Mouse (Mus musculus): ENCODE data around the gene Gmds. TPM values are rescaled to one million over a fixed set of nuclear protein-coding genes. Genes with fewer than 3 reads are reported as not detected.
A peak's percentile ranks its signal among the peaks of the same experiment; 100 is the strongest.

The Gmds gene
- polyA plus RNA-seq, 1 experiment from 2014 or later, result 41.0 TPM

DNA sequence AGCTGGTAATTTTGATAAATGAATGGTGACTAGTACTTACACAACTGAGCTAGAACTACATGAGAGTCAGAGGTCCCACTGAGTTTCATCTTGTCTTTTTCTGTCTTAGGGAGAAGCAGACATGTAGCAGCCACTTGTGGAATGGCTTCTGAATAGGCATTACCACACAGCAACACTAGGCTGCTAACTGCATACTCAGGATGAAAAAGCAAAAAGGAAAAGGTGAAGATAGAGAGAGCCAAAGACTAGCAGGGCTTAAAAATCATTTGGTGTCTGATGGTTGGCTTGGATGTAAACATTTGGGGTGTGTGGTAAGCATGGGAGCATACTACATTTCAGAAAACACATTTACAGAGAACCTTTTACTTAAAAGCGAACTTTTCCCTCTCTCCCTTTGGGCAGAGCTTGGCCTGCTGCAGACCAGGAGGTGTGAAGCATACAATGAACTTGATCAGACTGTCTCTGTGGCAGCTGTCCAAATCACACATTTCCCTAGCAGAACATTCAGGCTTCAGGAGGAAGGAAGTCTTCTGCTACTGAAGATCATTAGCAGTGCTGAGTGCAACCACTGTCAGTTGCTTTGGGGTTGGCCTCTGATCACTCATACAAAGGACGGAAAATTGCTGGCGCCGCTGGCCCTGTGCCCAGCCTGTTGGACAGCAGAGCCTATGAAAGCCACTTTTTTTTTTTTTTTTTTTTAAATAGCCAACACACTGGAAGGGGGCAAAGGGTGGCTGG is 319.9 kb downstream of the Gmds start:
- H3K4me1 ChIP-seq, result peaks cover 9% of the 10 kb centered on the region
- H3K36me3 ChIP-seq, result no peaks in the 10 kb centered on the region
- no peak overlapping the region for H3K4me3 ChIP-seq
- H3K27ac ChIP-seq, result no peak overlapping the region; the same call in 1 of the 2 replicates
- H3K9me3 ChIP-seq, result no peaks in the 10 kb centered on the region
- no peak; the same call in 1 of the 2 replicates for ATAC-seq (ENCODE audit: insufficient number of reproducible peaks, insufficient read depth, low FRiP score, low TSS enrichment, low read depth)
- WGBS, result 51% methylated on average over 4 of the region's 4 CpGs
- no peaks in the 10 kb centered on the region for H3K27me3 ChIP-seq
- H3K4me2 ChIP-seq, result no peak overlapping the region
- no peak overlapping the region for H3K9ac ChIP-seq

DNA sequence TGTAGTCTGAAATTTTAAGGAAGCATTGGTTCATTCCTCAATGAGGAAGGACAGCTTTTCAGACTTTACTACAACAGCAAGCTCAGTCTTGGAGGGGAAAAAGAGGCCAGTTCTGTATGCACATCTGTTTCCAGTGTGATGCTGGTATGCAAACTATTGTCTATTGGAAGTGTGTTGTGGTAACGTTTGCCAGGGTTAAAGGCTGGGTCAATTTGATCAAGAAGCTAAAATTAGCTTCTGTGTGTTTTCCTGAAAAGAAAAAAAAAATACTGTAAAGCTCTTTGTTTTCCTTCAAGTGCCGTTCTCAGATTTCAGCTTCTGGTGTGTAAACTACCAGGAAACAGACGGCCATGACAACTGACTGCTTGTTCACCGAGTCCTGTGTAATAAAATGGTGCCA is 329.7 kb downstream of the Gmds start:
- H3K4me1 ChIP-seq, result peaks cover 14% of the 10 kb centered on the region
- H3K36me3 ChIP-seq, result no peaks in the 10 kb centered on the region
- no peaks in the 10 kb centered on the region for H3K27me3 ChIP-seq
- peak overlapping the region; percentile 83 for H3K27ac ChIP-seq
- H3K4me2 ChIP-seq, result peak overlapping the region; percentile 44; the same call in 1 of the 2 replicates
- 4% methylated on average over 4 of the region's 4 CpGs for WGBS
- no peak for ATAC-seq (ENCODE audit: insufficient number of reproducible peaks, insufficient read depth, low FRiP score, low TSS enrichment, low read depth)
- H3K4me3 ChIP-seq, result no peak overlapping the region
- no peaks in the 10 kb centered on the region for H3K9me3 ChIP-seq
- H3K9ac ChIP-seq, result no peak overlapping the region

DNA sequence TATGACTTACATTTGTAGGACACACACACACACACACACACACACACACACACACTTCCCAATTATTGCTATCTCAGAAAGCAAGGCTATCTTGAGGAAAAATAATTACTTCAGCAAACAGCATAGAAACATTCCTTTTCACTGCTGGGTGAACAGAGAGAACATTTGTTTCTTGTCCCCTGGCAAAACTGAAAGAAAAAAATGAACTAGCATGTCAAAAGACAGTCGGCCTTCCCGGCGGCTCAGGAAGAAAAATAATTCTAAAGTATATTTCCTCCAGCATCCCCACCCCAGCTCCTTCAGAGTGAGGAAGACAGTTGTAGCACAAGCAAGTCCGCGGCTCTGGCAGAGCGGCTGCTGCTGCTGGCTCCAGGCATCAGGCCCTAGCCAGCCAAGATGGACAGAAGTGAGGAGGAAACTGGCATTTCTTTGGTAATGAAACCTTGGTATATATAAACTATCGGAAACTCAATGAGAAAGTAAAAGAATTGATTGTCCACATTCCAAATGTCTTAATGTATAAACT is 330.4 kb downstream of the Gmds start:
- Histone ChIP-seq H3K9ac (no peak overlapping the region), H3K4me2 (peak overlapping the region; percentile 44), H3K4me1 (peaks cover 14% of the 10 kb centered on the region), H3K4me3 (no peak overlapping the region), H3K27ac (peak overlapping the region; percentile 83), H3K9me3 (no peaks in the 10 kb centered on the region), H3K36me3 (no peaks in the 10 kb centered on the region), H3K27me3 (no peaks in the 10 kb centered on the region)
- ATAC-seq (ENCODE audit: insufficient number of reproducible peaks, insufficient read depth, low FRiP score, low TSS enrichment, low read depth), result no peak
- 13% methylated on average over 7 of the region's 7 CpGs for WGBS

DNA sequence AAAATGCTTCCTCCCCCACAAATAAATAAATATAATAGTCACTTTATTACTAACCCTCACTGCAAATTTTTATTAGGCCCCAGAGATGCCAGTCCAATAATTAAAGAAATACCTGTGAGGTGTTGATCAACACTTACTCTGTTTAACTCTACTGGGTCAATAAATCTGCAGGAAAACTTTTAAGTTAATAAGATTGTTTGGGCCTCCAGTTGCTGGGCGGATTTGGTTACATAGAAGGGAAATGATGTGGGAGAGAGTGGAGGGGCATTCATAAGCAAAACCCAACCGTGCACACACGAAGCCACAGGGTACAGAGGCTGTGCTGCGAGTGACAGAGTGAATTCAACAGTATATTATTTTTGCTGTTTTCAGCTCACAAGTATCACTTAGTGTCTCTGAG is 345.1 kb downstream of the Gmds start:
- WGBS, result 38% methylated on average over 4 of the region's 4 CpGs
- no peak for ATAC-seq (ENCODE audit: insufficient number of reproducible peaks, insufficient read depth, low FRiP score, low TSS enrichment, low read depth)

DNA sequence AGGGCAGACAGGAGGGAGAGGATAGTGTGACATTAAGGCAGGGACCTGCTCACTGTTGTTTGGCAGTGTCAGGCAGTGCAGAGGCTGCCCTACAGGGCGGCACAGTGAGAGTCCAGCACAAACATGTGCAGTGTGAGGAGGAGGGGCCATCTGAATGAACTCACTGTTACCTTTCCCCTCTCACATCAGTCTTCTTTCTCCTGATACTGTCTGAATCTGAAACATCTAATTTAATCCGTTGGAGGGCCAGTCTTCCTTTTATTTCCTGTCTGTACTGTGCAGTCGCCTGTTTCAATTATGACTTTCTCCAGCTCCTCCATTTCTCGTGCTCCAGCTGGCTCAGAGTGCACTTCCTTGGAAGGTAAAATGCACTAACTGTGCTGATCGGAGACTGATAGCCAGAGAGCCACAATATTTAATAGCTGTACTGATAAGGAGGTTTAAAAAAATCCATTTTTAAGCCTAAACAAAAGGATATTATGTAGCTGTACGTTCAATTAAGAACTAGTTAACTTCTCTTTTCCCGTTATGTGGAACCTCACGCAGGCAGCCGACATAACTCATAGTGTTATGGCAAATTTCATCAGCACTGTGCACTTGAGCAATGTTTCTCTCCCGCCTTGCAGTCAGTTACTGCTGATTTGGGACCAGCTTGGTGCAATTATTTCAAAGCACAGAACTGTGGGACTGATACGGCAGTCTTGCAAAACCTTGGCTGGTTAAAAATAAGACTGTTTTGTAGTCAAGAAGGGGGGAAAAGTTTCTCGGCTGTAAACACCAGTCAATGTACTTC is 345.9 kb downstream of the Gmds start:
- peak overlapping the region; percentile 21; the same call in 1 of the 2 replicates for H3K9ac ChIP-seq
- H3K4me3 ChIP-seq, result no peak overlapping the region
- H3K27ac ChIP-seq, result peak overlapping the region; percentile 48
- H3K4me1 ChIP-seq, result peaks cover 17% of the 10 kb centered on the region
- H3K9me3 ChIP-seq, result peaks cover 8% of the 10 kb centered on the region
- 24% methylated on average over 12 of the region's 12 CpGs for WGBS
- no peaks in the 10 kb centered on the region for H3K27me3 ChIP-seq
- peak overlapping the region; percentile 41 for H3K4me2 ChIP-seq
- no peaks in the 10 kb centered on the region for H3K36me3 ChIP-seq
- ATAC-seq (ENCODE audit: insufficient number of reproducible peaks, insufficient read depth, low FRiP score, low TSS enrichment, low read depth), result peak; percentile 59; the same call in 1 of the 2 replicates

More for the DNA sequence above, 345.1 kb downstream of the Gmds start:
- Histone ChIP-seq H3K4me3 (no peak overlapping the region), H3K4me1 (peaks cover 17% of the 10 kb centered on the region), H3K27me3 (no peaks in the 10 kb centered on the region), H3K27ac (0 out of 2 replicates have a peak overlapping the region, but pooled peaks have one; percentile 12), H3K9ac (no peak overlapping the region), H3K36me3 (no peaks in the 10 kb centered on the region), H3K9me3 (peaks cover 8% of the 10 kb centered on the region), H3K4me2 (no peak overlapping the region)

DNA sequence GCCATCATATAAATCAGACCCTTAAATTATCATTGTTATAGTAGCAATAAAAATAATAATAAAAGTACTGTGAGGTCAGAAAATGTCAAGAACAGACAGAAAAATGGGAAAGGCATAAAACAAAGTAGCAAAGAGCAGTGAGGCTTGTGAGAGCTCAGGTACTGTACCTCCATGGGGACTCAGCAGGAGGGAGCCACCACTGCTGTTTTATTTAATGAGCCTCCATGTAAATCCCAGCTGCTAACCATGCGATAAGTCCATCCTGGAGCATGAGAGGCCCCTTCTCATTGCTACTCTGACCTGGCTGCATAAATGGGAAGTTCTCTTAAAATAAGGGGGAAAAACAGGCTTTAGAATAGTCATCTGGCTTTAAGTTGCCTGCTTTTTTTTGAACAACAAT is 357.3 kb downstream of the Gmds start:
- Histone ChIP-seq H3K36me3 (no peaks in the 10 kb centered on the region), H3K4me1 (no peaks in the 10 kb centered on the region), H3K4me2 (no peak overlapping the region), H3K27ac (no peak overlapping the region), H3K27me3 (no peaks in the 10 kb centered on the region), H3K9me3 (no peaks in the 10 kb centered on the region), H3K9ac (no peak overlapping the region), H3K4me3 (no peak overlapping the region)
- 88% methylated on average over 1 of the region's 1 CpGs for WGBS
- no peak for ATAC-seq (ENCODE audit: insufficient number of reproducible peaks, insufficient read depth, low FRiP score, low TSS enrichment, low read depth)

DNA sequence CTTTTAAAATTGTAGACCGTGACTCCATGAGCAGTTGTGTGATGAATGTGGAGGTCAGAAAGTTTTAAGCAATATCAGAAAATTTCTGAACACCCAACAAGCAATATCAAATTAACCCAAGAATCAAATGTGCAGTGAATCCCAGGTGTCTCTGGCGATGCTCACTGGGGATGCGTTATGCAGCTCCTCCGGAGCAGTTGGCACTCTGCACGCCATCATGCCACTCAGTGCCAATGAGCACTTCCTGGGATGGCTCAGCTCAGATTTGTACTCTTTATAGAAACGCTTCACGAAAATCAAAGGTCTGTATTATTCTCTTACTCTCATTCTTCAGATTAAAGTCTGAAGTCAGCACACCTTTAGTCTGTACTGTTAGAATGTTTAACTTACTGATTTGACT is 360.4 kb downstream of the Gmds start:
- 91% methylated on average over 7 of the region's 7 CpGs for WGBS
- no peak for ATAC-seq (ENCODE audit: insufficient number of reproducible peaks, insufficient read depth, low FRiP score, low TSS enrichment, low read depth)

DNA sequence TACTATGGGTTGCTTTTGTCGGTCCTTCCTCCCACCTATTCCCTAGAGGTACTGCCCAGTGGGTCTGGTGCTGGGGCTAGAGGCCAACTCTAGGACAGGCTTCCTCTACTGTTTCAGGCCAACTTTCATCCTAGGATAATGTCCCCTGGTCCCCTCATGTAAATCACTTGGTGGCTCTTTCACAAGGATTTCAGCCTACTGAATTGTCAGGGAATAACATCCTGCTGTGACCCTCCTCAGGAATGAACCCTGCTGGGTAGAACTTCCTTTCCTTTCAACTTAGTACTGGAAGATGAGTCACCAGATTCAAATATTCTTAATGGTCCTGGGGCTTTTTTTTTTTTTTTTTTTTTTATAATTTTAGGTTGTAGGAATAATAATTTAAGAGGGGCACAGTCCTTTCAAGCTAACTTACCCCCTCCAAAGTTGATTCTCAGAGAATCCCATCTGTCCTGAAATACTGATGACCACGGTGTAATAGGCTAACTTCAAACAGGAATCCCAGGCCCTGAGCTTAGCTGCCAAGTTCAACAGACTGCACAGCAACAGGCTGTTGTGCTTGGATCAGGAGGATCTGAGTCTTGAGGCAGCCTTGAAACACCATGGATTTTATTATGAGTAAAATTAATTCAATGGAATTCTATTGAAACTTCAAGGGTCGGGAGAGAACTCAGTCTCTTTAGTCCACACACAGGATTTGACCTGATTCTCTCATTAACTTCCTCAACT is 363.6 kb downstream of the Gmds start:
- no peak for ATAC-seq (ENCODE audit: insufficient number of reproducible peaks, insufficient read depth, low FRiP score, low TSS enrichment, low read depth)
- H3K27ac ChIP-seq, result no peak overlapping the region
- H3K36me3 ChIP-seq, result no peaks in the 10 kb centered on the region
- H3K4me3 ChIP-seq, result no peak overlapping the region
- peaks cover 5% of the 10 kb centered on the region; the same call in 1 of the 2 replicates for H3K4me1 ChIP-seq
- no peak overlapping the region for H3K9ac ChIP-seq
- no peak overlapping the region for H3K4me2 ChIP-seq
- no peaks in the 10 kb centered on the region for H3K27me3 ChIP-seq
- no peaks in the 10 kb centered on the region for H3K9me3 ChIP-seq
- WGBS, result 51% methylated on average over 3 of the region's 3 CpGs

More for the DNA sequence above, 360.4 kb downstream of the Gmds start:
- H3K27ac ChIP-seq, result no peak overlapping the region
- H3K4me3 ChIP-seq, result no peak overlapping the region
- H3K36me3 ChIP-seq, result no peaks in the 10 kb centered on the region
- no peaks in the 10 kb centered on the region for H3K4me1 ChIP-seq
- H3K4me2 ChIP-seq, result no peak overlapping the region
- no peak overlapping the region for H3K9ac ChIP-seq
- no peaks in the 10 kb centered on the region for H3K27me3 ChIP-seq
- no peaks in the 10 kb centered on the region for H3K9me3 ChIP-seq

DNA sequence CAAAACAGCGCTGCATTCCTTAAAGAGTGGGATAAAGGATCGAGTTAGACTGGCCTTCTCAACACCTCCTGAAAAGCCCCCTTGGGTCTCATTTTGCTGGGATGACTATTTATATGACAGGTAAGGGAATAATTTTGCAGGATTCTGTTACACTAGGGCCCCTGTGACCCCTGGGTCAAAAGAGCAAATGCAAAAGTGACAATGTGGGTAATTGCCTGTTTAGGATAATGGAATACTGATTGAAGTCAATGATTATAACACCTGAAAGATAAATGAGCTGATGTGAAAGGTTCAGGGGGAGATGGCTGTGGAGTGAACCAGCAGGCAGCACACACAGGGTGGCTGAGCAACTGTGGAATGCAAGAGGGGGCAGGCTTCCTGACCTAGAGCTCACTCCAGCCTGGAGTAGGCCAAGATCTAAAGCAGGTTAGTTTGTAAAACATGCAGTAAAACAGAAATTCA is 367.5 kb downstream of the Gmds start:
- 39% methylated on average over 2 of the region's 2 CpGs for WGBS
- Histone ChIP-seq H3K4me2 (no peak overlapping the region), H3K9ac (no peak overlapping the region), H3K27ac (no peak overlapping the region), H3K4me1 (peaks cover 15% of the 10 kb centered on the region), H3K9me3 (no peaks in the 10 kb centered on the region), H3K27me3 (no peaks in the 10 kb centered on the region), H3K4me3 (no peak overlapping the region), H3K36me3 (no peaks in the 10 kb centered on the region)
- no peak for ATAC-seq (ENCODE audit: insufficient number of reproducible peaks, insufficient read depth, low FRiP score, low TSS enrichment, low read depth)

DNA sequence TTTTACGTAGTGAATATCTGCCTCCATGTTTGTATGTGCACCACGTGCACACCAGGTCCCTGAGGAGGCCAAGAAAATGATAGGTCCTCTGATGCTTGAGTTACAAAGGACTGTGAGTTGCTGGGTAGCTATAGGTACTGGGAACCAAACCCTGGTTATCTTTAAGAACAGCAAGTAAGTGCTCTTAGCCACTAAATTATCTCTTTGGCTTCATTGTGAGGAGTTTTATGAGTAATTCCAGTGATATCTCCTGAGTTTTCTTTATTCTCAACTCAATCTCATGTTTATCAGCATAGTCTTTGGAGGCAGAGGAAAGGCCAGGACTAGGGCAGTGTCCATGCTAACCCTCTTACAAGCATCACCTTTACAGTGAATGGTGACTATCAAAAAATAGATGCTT is 370.3 kb downstream of the Gmds start:
- ATAC-seq (ENCODE audit: insufficient number of reproducible peaks, insufficient read depth, low FRiP score, low TSS enrichment, low read depth), result no peak
- no peak overlapping the region for H3K4me3 ChIP-seq
- no peaks in the 10 kb centered on the region for H3K9me3 ChIP-seq
- no peak overlapping the region for H3K27ac ChIP-seq
- WGBS, result 79% methylated on average over 2 of the region's 2 CpGs
- H3K9ac ChIP-seq, result no peak overlapping the region
- no peaks in the 10 kb centered on the region for H3K36me3 ChIP-seq
- H3K4me1 ChIP-seq, result peaks cover 15% of the 10 kb centered on the region
- no peak overlapping the region for H3K4me2 ChIP-seq
- no peaks in the 10 kb centered on the region for H3K27me3 ChIP-seq

DNA sequence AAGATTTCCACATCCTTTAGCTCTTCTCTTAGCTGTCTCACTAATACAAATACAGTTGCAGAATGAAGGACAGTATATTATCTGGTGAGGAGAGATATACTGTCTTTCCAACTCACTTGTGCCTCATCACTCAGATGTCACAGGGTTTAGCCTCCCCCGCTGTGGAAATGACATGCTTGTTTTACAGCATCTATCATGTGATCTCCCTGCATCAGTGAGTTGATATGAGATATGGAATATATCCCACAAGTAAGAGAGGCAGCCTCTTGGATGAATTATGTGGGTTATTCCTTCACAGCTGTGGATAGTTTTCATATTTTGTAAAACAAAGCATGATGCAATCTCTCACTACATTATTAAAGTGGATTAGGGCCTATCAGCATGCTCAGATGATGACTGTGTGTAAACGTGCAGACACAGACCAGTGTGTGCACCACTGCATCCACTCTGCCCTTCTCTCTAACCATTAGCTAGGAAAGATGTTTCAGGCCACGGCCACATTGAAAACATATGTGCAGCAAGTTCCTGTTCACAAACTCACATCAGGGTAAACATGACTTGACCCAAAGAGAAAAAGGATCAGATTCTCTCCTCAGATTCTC is 371.5 kb downstream of the Gmds start:
- ATAC-seq (ENCODE audit: insufficient number of reproducible peaks, insufficient read depth, low FRiP score, low TSS enrichment, low read depth), result no peak
- H3K4me1 ChIP-seq, result peaks cover 14% of the 10 kb centered on the region
- WGBS, result 28% methylated on average over 3 of the region's 3 CpGs
- no peak overlapping the region for H3K4me2 ChIP-seq
- H3K9me3 ChIP-seq, result no peaks in the 10 kb centered on the region
- H3K27ac ChIP-seq, result peak overlapping the region; percentile 62; the same call in 1 of the 2 replicates
- no peaks in the 10 kb centered on the region for H3K27me3 ChIP-seq
- no peak overlapping the region for H3K4me3 ChIP-seq
- H3K9ac ChIP-seq, result no peak overlapping the region
- H3K36me3 ChIP-seq, result no peaks in the 10 kb centered on the region

Data from embryonic facial prominence, embryonic 13.5 days (tissue).